Mouse (Mus musculus): ENCODE measurements around the gene Wdr46. TPM values are rescaled to one million over a fixed set of nuclear protein-coding genes. Genes with fewer than 3 reads are reported as not detected.

Wdr46 gene
- total and polyA plus RNA-seq, 3 experiments: 39.8 to 72.4 (median 49.7) TPM

DNA sequence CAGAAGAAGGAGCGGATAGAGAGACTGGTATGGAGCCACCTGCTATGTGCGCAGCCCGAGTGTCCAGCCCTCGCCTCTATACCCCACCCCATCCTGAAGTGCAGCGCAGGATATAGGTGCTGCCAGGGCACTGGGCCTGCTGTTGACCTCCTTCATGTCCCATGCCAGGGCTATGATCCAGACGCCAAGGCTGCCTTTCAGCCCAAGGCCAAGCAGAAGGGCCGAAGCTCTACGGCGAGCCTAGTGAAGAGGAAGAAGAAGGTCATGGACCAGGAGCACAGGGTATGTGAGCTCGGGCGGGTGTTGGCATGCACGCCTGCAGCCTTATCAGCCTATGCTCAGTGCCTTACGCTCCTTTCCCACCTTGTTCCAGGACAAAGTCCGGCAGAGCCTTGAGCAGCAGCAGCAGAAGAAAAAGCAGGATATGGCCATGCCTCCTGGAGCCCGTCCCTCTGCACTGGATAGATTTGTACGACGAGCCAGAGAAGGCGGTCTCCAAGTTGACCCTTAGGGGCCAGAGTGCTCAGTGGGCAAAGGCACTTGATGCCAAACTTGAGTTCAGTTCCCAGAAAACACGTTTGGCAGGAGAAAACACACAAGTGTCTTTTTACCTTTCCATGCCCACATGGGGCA lies 8.6 kb downstream of the Wdr46 start:
- H3K4me2 ChIP-seq (ENCODE audit: insufficient read depth, low read depth, poor library complexity, severe bottlenecking): no peak overlapping the region
- TF ChIP-seq IRF4 (IDR thresholded peaks at IDR 0.05; ENCODE audit: low read depth, low read length) (no peak), TCF12 (IDR thresholded peaks at IDR 0.05; ENCODE audit: low read depth, low read length) (no peak), RAD21 (IDR thresholded peaks at IDR 0.05; ENCODE audit: low read depth, low read length) (no peak), MXI1 (IDR thresholded peaks at IDR 0.05; ENCODE audit: low read depth, low read length) (no peak), POLR2A (IDR thresholded peaks at IDR 0.05; ENCODE audit: low read depth, low read length) (no peak), NELFE (IDR thresholded peaks at IDR 0.05; ENCODE audit: low read depth, low read length) (no peak), KAT2A (IDR thresholded peaks at IDR 0.05; ENCODE audit: insufficient replicate concordance, low read length) (no peak), E2F4 (IDR thresholded peaks at IDR 0.05; ENCODE audit: insufficient replicate concordance, low read depth, low read length) (no peak), ZNF384 (IDR thresholded peaks at IDR 0.05; ENCODE audit: low read depth, low read length) (no peak), USF2 (conservative IDR thresholded peaks at IDR 0.05; ENCODE audit: low read depth, low read length) (no peak), MAFK (IDR thresholded peaks at IDR 0.05; ENCODE audit: insufficient replicate concordance, low read length) (no peak), HCFC1 (IDR thresholded peaks at IDR 0.05; ENCODE audit: low read depth, low read length) (no peak), TBP (conservative IDR thresholded peaks at IDR 0.05; ENCODE audit: low read depth, low read length) (no peak), JUND (conservative IDR thresholded peaks at IDR 0.05; ENCODE audit: low read depth, low read length) (no peak), POLR2AphosphoS2 (IDR thresholded peaks at IDR 0.05; ENCODE audit: low read depth, low read length) (no peak), SIN3A (IDR thresholded peaks at IDR 0.05; ENCODE audit: low read length) (no peak), MEF2A (IDR thresholded peaks at IDR 0.05; ENCODE audit: borderline replicate concordance, low read depth, low read length) (no peak), RCOR1 (conservative IDR thresholded peaks at IDR 0.05; ENCODE audit: low read depth, low read length) (no peak), GABPA (IDR thresholded peaks at IDR 0.05; ENCODE audit: insufficient replicate concordance, low read depth, low read length) (no peak), ELF1 (IDR thresholded peaks at IDR 0.05; ENCODE audit: low read depth, low read length) (no peak)
- no peak overlapping the region for H3K27ac ChIP-seq (ENCODE audit: insufficient read depth, low read depth)
- dilution Hi-C loops (cut with MboI; ENCODE audit: extremely low pct_ligation_motif_present, extremely low pct_unique_long_range_greater_than_20kb, low sequenced_read_pairs): no loop called here
- no peak for DNase-seq (ENCODE audit: extremely low read depth)
- peaks cover 7% of the 10 kb centered on the region for H3K79me2 ChIP-seq (replicated peaks; ENCODE audit: control insufficient read depth, extremely low read depth, insufficient read depth, poor library complexity, severe bottlenecking)
- H3K9ac ChIP-seq (ENCODE audit: insufficient read depth, low read depth): no peak overlapping the region
- H3K9me3 ChIP-seq (replicated peaks; ENCODE audit: low read length): no peaks in the 10 kb centered on the region
- no peak overlapping the region for H3K4me3 ChIP-seq (replicated peaks in 1 of 3; ENCODE audit: low read depth in 2 of 3, low read length in 2 of 3, poor library complexity in 1 of 3)
- in situ Hi-C loops (cut with MboI; ENCODE audit: low pct_ligation_motif_present, low pct_unique_long_range_greater_than_20kb, low sequenced_read_pairs): no loop called here
- peaks cover 4 to 23% of the 10 kb centered on the region in 2 experiments; a peak in 2 of 4 replicates for H3K4me1 ChIP-seq (ENCODE audit: control insufficient read depth in 1 of 2, insufficient read depth in 2 of 2)
- H3K36me3 ChIP-seq (replicated peaks in 1 of 2; ENCODE audit: control insufficient read depth in 1 of 2, insufficient read depth in 1 of 2, low read length in 1 of 2): peaks cover 76 to 91% of the 10 kb centered on the region in 2 experiments
- no peaks in the 10 kb centered on the region for H3K27me3 ChIP-seq (replicated peaks)

DNA sequence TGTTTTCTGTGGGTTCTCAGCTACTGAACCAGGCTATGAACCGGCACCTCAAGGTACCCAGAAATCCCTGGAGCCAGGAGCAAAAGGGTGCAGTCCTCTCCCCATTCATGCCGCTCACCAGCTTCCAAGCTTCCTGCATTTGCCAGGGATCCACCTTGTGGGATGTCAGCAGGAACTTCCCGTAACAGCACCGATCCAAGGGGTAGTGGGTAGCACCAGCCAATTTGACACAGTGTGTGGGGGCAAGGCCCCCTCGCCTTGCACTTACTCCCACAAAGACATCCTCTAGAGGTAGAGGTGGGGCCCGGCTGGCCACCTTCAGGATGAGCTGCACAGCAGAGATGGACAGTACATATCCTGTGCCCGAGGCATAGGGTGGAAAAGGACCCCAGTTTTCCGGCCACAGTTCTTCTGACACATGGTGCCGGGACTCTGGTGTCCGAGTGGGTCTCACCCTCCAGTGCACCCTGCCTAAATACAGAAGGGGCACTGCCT lies 9.7 kb downstream of the Wdr46 start:
- dilution Hi-C loops (cut with MboI; ENCODE audit: extremely low pct_ligation_motif_present, extremely low pct_unique_long_range_greater_than_20kb, low sequenced_read_pairs) (no loop called here), in situ Hi-C loops (cut with MboI; ENCODE audit: low pct_ligation_motif_present, low pct_unique_long_range_greater_than_20kb, low sequenced_read_pairs) (no loop called here)
- DNase-seq (ENCODE audit: extremely low read depth): no peak
- Histone ChIP-seq H3K4me3 (replicated peaks in 1 of 3; ENCODE audit: low read depth in 2 of 3, low read length in 2 of 3, poor library complexity in 1 of 3) (no peak overlapping the region), H3K27me3 (replicated peaks) (no peaks in the 10 kb centered on the region), H3K36me3 (replicated peaks in 1 of 2; ENCODE audit: control insufficient read depth in 1 of 2, insufficient read depth in 1 of 2, low read length in 1 of 2) (peaks cover 69 to 89% of the 10 kb centered on the region in 2 experiments), H3K79me2 (replicated peaks; ENCODE audit: control insufficient read depth, extremely low read depth, insufficient read depth, poor library complexity, severe bottlenecking) (peaks cover 19% of the 10 kb centered on the region), H3K27ac (ENCODE audit: insufficient read depth, low read depth) (0 out of 2 replicates have a peak overlapping the region, but pooled peaks have one; percentile 83), H3K4me1 (ENCODE audit: control insufficient read depth in 1 of 2, insufficient read depth in 2 of 2) (peaks cover 4 to 23% of the 10 kb centered on the region in 2 experiments; a peak in 2 of 4 replicates), H3K9ac (ENCODE audit: insufficient read depth, low read depth) (no peak overlapping the region), H3K4me2 (ENCODE audit: insufficient read depth, low read depth, poor library complexity, severe bottlenecking) (no peak overlapping the region), H3K9me3 (replicated peaks; ENCODE audit: low read length) (no peaks in the 10 kb centered on the region)
- TF ChIP-seq CHD2 (IDR thresholded peaks at IDR 0.05; ENCODE audit: low read length) (peak; percentile 48; the same call in 1 of the 2 replicates), PAX5 (IDR thresholded peaks at IDR 0.05; ENCODE audit: low read length) (no peak)
